Comparison of ENCODE assay signal across 11 mouse cellular contexts in genomic region chr15:83344157-83344556, GRCm38 (mm10). TPM values are rescaled to one million over a fixed set of nuclear protein-coding genes. Genes with fewer than 3 reads are reported as not detected.
DNase-seq lines count a peak whose midpoint lies in the region; ATAC-seq and TF ChIP-seq lines count a peak whose summit lies in the region.
"Had no signal": no experiment of that assay in that cellular context is flagged by ENCODE, and none has a peak within 500 bp of the region (broad histone marks: within the 10 kb centered on the region; RNA-seq: fewer than 3 reads in every experiment).

No protein-coding gene starts in this region.

- TF ChIP-seq RAD21 in MEL (IDR thresholded peaks at IDR 0.05; ENCODE audit: low read depth, low read length), result no peak

- no peak overlapping the region for H3K4me3 ChIP-seq in MEL (ENCODE audit: control insufficient read depth in 1 of 2, insufficient read depth in 1 of 2, low read depth in 2 of 2, low read length in 2 of 2)
- peak overlapping the region; percentile 0 for H3K4me3 ChIP-seq in heart, embryonic 13.5 days
- H3K4me3 ChIP-seq in liver, embryonic 16.5 days (ENCODE audit: low read depth, low read length), result peak overlapping the region; percentile 29
- no peak overlapping the region for H3K4me3 ChIP-seq in layer of hippocampus, adult 2 months
- H3K4me3 ChIP-seq: embryonic facial prominence, embryonic 15.5 days had no signal

- H3K4me2 ChIP-seq in heart, embryonic 13.5 days, result peak overlapping the region; percentile 44
- peak overlapping the region; percentile 68 for H3K4me2 ChIP-seq in liver, embryonic 16.5 days (ENCODE audit: low read depth, low read length)
- H3K4me2 ChIP-seq: embryonic facial prominence, embryonic 15.5 days; midbrain, embryonic 11.5 days had no signal

- intact Hi-C loops in gastrocnemius, postnatal 14 days (cut with DNase I; ENCODE audit: low total_unique reads), result no loop called here

- peak; percentile 26 for DNase-seq in gastrocnemius, postnatal 25 days
- no peak for DNase-seq in gastrocnemius, postnatal 14 days
- DNase-seq in MEL (ENCODE audit: low read depth, low spot score), result peak; percentile 42
- DNase-seq in layer of hippocampus, adult 2 months (ENCODE audit: low spot score in 2 of 2), result no peak
- no peak for DNase-seq in left cerebral cortex, adult 9 months (ENCODE audit: low spot score in 2 of 2)

- H3K9me3 ChIP-seq in MEL (replicated peaks; ENCODE audit: insufficient read depth, low read length), result no peaks in the 10 kb centered on the region
- H3K9me3 ChIP-seq in heart, embryonic 13.5 days, result no peaks in the 10 kb centered on the region
- no peaks in the 10 kb centered on the region for H3K9me3 ChIP-seq in liver, embryonic 16.5 days (replicated peaks; ENCODE audit: control insufficient read depth, low read length)
- H3K9me3 ChIP-seq: embryonic facial prominence, embryonic 15.5 days had no signal

- no peak overlapping the region for H3K9ac ChIP-seq in MEL (ENCODE audit: control insufficient read depth, low read depth, low read length, poor library complexity, severe bottlenecking)
- peak overlapping the region; percentile 47 for H3K9ac ChIP-seq in heart, embryonic 13.5 days
- H3K9ac ChIP-seq in liver, embryonic 16.5 days (ENCODE audit: low read depth, low read length), result peak overlapping the region; percentile 56
- H3K9ac ChIP-seq: embryonic facial prominence, embryonic 15.5 days had no signal

- no peak; a peak in 1 of 4 replicates for TF ChIP-seq EP300 in MEL (IDR thresholded peaks at IDR 0.05; ENCODE audit: low read depth in 1 of 2, low read length in 2 of 2)

- no peak overlapping the region; the same call in 1 of the 2 replicates for H3K27ac ChIP-seq in MEL (ENCODE audit: control insufficient read depth, low read depth, low read length)
- peak overlapping the region; percentile 87 for H3K27ac ChIP-seq in heart, embryonic 13.5 days (replicated peaks)
- peak overlapping the region; percentile 90 for H3K27ac ChIP-seq in liver, embryonic 16.5 days (ENCODE audit: low read length)
- H3K27ac ChIP-seq in layer of hippocampus, adult 2 months, result no peak overlapping the region
- H3K27ac ChIP-seq: embryonic facial prominence, embryonic 15.5 days had no signal

- H3K4me1 ChIP-seq in MEL (ENCODE audit: control insufficient read depth in 1 of 2, insufficient read depth in 2 of 2, low read length in 2 of 2), result peaks cover 0 to 4% of the 10 kb centered on the region in 2 experiments; a peak in 3 of 4 replicates
- peaks cover 52% of the 10 kb centered on the region for H3K4me1 ChIP-seq in heart, embryonic 13.5 days
- peaks cover 35% of the 10 kb centered on the region for H3K4me1 ChIP-seq in liver, embryonic 16.5 days (ENCODE audit: control insufficient read depth, low read depth, low read length)

- TF ChIP-seq POLR2A in MEL (IDR thresholded peaks at IDR 0.05; ENCODE audit: control insufficient read depth in 1 of 2, insufficient read depth in 1 of 2, low read depth in 1 of 2, low read length in 2 of 2, poor library complexity in 1 of 2), result no peak

- H3K27me3 ChIP-seq in MEL (ENCODE audit: control insufficient read depth in 1 of 2, insufficient read depth in 2 of 2, low read length in 2 of 2), result no peaks in the 10 kb centered on the region
- H3K27me3 ChIP-seq in heart, embryonic 13.5 days (replicated peaks), result no peaks in the 10 kb centered on the region
- H3K27me3 ChIP-seq in liver, embryonic 16.5 days (ENCODE audit: control insufficient read depth, insufficient read depth, low read depth, low read length), result no peaks in the 10 kb centered on the region
- H3K27me3 ChIP-seq: CH12.LX; embryonic facial prominence, embryonic 15.5 days had no signal

- peaks cover 0 to 4% of the 10 kb centered on the region in 2 experiments; a peak in 2 of 4 replicates for H3K36me3 ChIP-seq in MEL (ENCODE audit: control insufficient read depth in 1 of 2, insufficient read depth in 2 of 2, low read length in 2 of 2)
- H3K36me3 ChIP-seq in heart, embryonic 13.5 days, result peaks cover 53% of the 10 kb centered on the region
- H3K36me3 ChIP-seq in liver, embryonic 16.5 days (ENCODE audit: control insufficient read depth, insufficient read depth), result peaks cover 6% of the 10 kb centered on the region; the same call in 1 of the 2 replicates

- WGBS in heart, embryonic 13.5 days, result 23% methylated on average over 7 of the region's 7 CpGs
- 23% methylated on average over 7 of the region's 7 CpGs for WGBS in liver, embryonic 16.5 days (ENCODE audit: insufficient replicate concordance)

- H3K79me2 ChIP-seq in MEL (ENCODE audit: control insufficient read depth, insufficient read depth, low read length, poor library complexity), result no peaks in the 10 kb centered on the region

- no peak for TF ChIP-seq CTCF in MEL (IDR thresholded peaks at IDR 0.05 in 2 of 3, conservative IDR thresholded peaks at IDR 0.05 in 1 of 3; ENCODE audit: control insufficient read depth in 1 of 3, insufficient read depth in 1 of 3, low read depth in 2 of 3, low read length in 3 of 3, poor library complexity in 1 of 3, severe bottlenecking in 1 of 3)
- no peak for TF ChIP-seq CTCF in layer of hippocampus, adult 2 months (conservative IDR thresholded peaks at IDR 0.05)

- peak; percentile 83 for ATAC-seq in heart, embryonic 13.5 days (ENCODE audit: extremely low read depth, insufficient number of reproducible peaks, low FRiP score, low TSS enrichment)
- peak; percentile 95 for ATAC-seq in liver, embryonic 16.5 days (ENCODE audit: low read depth)
- ATAC-seq in monocyte, adult 5-6 weeks (replicated peaks; ENCODE audit: insufficient number of reproducible peaks, low FRiP score, low TSS enrichment, poor library complexity, severe bottlenecking), result no peak

TF ChIP-seq in MEL, 35 proteins besides CTCF, POLR2A, EP300 and RAD21:
- TF ChIP-seq TAL1 (IDR thresholded peaks at IDR 0.05; ENCODE audit: low read length), result peak; percentile 29
- TF ChIP-seq JUND (IDR thresholded peaks at IDR 0.05; ENCODE audit: low read depth, low read length), result no peak

RNA-seq across cellular contexts. Expression of gene Arfgap3, which starts 5.9 kb away (rescaled TPM):
- 1 to 10 TPM; 5.8 to 9.6 TPM for total RNA-seq in gastrocnemius, postnatal 25 days (2021)
- total RNA-seq in gastrocnemius, postnatal 14 days (2021), result 10 to 100 TPM in 1 of 2 experiments, 1 to 10 TPM in 1; 9.7 to 10.0 TPM
- total RNA-seq in MEL (2012; rRNA removed), result 8.2 and 8.6 TPM in 2 replicates
- 10 to 100 TPM in 1 of 2 experiments, not detected in 1; 12.4 TPM for polyA plus RNA-seq in MEL (2012; ENCODE audit: insufficient read depth in 1 of 2, insufficient read length in 2 of 2, low read depth in 1 of 2, low replicate concordance in 2 of 2, missing spikeins in 1 of 2)
- 27.8 and 28.5 TPM in 2 replicates for polyA plus RNA-seq in heart, embryonic 13.5 days (2015; fragmentation: Nextera tagmentation; extraction: Ambion mirVana)
- 17.3 and 18.6 TPM in 2 replicates for polyA plus RNA-seq in liver, embryonic 16.5 days (2015; fragmentation: Nextera tagmentation; extraction: Ambion mirVana)
- 10 to 100 TPM; 17.3 to 17.5 TPM for total RNA-seq in layer of hippocampus, adult 2 months (2021)
- 15.1 to 26.9 TPM (median 15.7 TPM) in 3 replicates for total RNA-seq in monocyte, adult 5-6 weeks (2017)

Comparison
In these comparisons a context has a peak if more than half of its experiments do, and no peak if none do; other contexts are left out.
1. DNase-seq: peak in gastrocnemius, postnatal 25 days (single experiment) and MEL (single experiment); none in gastrocnemius, postnatal 14 days (single experiment), layer of hippocampus, adult 2 months (0 of 2) and left cerebral cortex, adult 9 months (0 of 2).
2. H3K27ac ChIP-seq: peak in heart, embryonic 13.5 days (single experiment) and liver, embryonic 16.5 days (single experiment); none in MEL (single experiment) and layer of hippocampus, adult 2 months (single experiment).
3. H3K4me3 ChIP-seq: peak in heart, embryonic 13.5 days (single experiment) and liver, embryonic 16.5 days (single experiment); none in MEL (0 of 2) and layer of hippocampus, adult 2 months (single experiment).